Comparison of ENCODE assay signal across 8 mouse cellular contexts in genomic region chr4:125176639-125177165, GRCm38 (mm10). TPM values are rescaled to one million over a fixed set of nuclear protein-coding genes. Genes with fewer than 3 reads are reported as not detected.
DNase-seq lines count a peak whose midpoint lies in the region; ATAC-seq lines count a peak whose summit lies in the region.
"Had no signal": no experiment of that assay in that cellular context is flagged by ENCODE, and none has a peak within 500 bp of the region (broad histone marks: within the 10 kb centered on the region; RNA-seq: fewer than 3 reads in every experiment).

No protein-coding gene starts in this region.

- H3K27ac ChIP-seq in forebrain, embryonic 13.5 days = no peak overlapping the region

- no peaks in the 10 kb centered on the region for H3K9me3 ChIP-seq in forebrain, embryonic 13.5 days (replicated peaks)

- no peak overlapping the region for H3K9ac ChIP-seq in forebrain, embryonic 13.5 days

- peaks cover 4% of the 10 kb centered on the region; the same call in 1 of the 2 replicates for H3K27me3 ChIP-seq in forebrain, embryonic 13.5 days

- WGBS in forebrain, embryonic 13.5 days = 64% methylated on average over 13 of the region's 13 CpGs

- no peaks in the 10 kb centered on the region for H3K36me3 ChIP-seq in forebrain, embryonic 13.5 days (ENCODE audit: poor library complexity, severe bottlenecking)

- no peak overlapping the region for H3K4me2 ChIP-seq in forebrain, embryonic 13.5 days

- no peak overlapping the region for H3K4me3 ChIP-seq in forebrain, embryonic 13.5 days

- H3K4me1 ChIP-seq in forebrain, embryonic 13.5 days = 0 out of 2 replicates have a peak, but pooled peaks cover 4% of the 10 kb centered on the region

- DNase-seq in spleen, postnatal 36 days (ENCODE audit: low spot score in 2 of 2) = peak; percentile 6 to 9
- DNase-seq in spleen, postnatal 10 days (ENCODE audit: low spot score in 2 of 2) = no peak
- DNase-seq in kidney, postnatal 25 days = peak; percentile 41 to 61
- no peak for DNase-seq in thymus, postnatal 25 days
- no peak for DNase-seq in thymus, postnatal 14 days
- DNase-seq: lung, adult 2 months had no signal

- peak; percentile 94 for ATAC-seq in common myeloid progenitor, adult 5-6 weeks (replicated peaks; ENCODE audit: low read depth, poor library complexity, severe bottlenecking)
- no peak for ATAC-seq in forebrain, embryonic 13.5 days

RNA-seq across cellular contexts. Expression of gene Zc3h12a, which starts 49.1 kb away (rescaled TPM):
- 8.1 and 9.6 TPM in 2 replicates for total RNA-seq in common myeloid progenitor, adult 5-6 weeks (2017)
- 0.15 TPM in 1 of 2 replicates, not detected in the other for polyA plus RNA-seq in forebrain, embryonic 13.5 days (2015; fragmentation: Nextera tagmentation; extraction: Ambion mirVana)

Comparison
In these comparisons a context has a peak if more than half of its experiments do, and no peak if none do; other contexts are left out.
1. DNase-seq: peak in spleen, postnatal 36 days (2 of 2) and kidney, postnatal 25 days (2 of 2); none in spleen, postnatal 10 days (0 of 2), thymus, postnatal 25 days (single experiment) and thymus, postnatal 14 days (single experiment).